Mouse (Mus musculus) Patski (cell line): Measurements from ENCODE around the gene Cpa5. TPM values are rescaled to one million over a fixed set of nuclear protein-coding genes. Genes with fewer than 3 reads are reported as not detected.

Experiments
- ATAC-seq: fragments of 100-300 bp; one replicate; pipeline ENCODE4 v1.8.0; 2021
- CTCF ChIA-PET: fragments of 350-600 bp; sonication (Branson Sonifier 250); formaldehyde crosslinking; loops from one replicate; lab custom pipeline; 2022; ENCODE audit warnings: inconsistent platforms; lab: Charles Lee
- POLR2A ChIA-PET: fragments of 350-600 bp; sonication (Branson Sonifier 250); formaldehyde crosslinking; loops from one replicate; lab custom pipeline; 2022; ENCODE audit warnings: antibody characterized with exemption, inconsistent platforms; lab: Charles Lee
- DNase-seq: peaks from one replicate; pipeline ENCODE4 v3.0.0-alpha.2; 2011; ENCODE audit warnings: low read depth, low spot score
- H3K27me3 ChIP-seq: fragments of 371-371 bp; one replicate; pipeline ENCODE4 v1.5.1; 2021
- CTCF ChIP-seq: fragments of 100-300 bp; IDR thresholded peaks from one replicate; pipeline ENCODE4 v1.5.1; 2021
- in situ Hi-C: fragments of 300-500 bp; cut with MboI; formaldehyde crosslinking; loops from 3 replicates; pipeline ENCODE4 v1.11.1; 2018; ENCODE audit warnings: low pct_unique_long_range_greater_than_20kb, mixed read lengths
- polyA plus RNA-seq: library from polyadenylated mRNA; unstranded; gene quantifications from one replicate; pipeline ENCODE4 v1.2.3, GENCODE M21; 2021

Gene Cpa5
- polyA plus RNA-seq, 1 experiment from 2014 or later, result 0.09 TPM

- in situ Hi-C loops, result no loop called here
- no peak for DNase-seq
- no peak for TF ChIP-seq CTCF
- POLR2A ChIA-PET, result no interaction called here
- CTCF ChIA-PET, result no interaction called here
- no peaks in the 10 kb centered on the region for H3K27me3 ChIP-seq
- ATAC-seq, result no peak
Observed at GRCm38 (mm10) chr6:30664776-30665175, 54.0 kb downstream of the Cpa5 start.

GRCm38 (mm10) chr6:30665296-30665695 lies 54.5 kb downstream of the Cpa5 start:
- in situ Hi-C loops, result no loop called here
- CTCF ChIA-PET, result no interaction called here
- H3K27me3 ChIP-seq, result no peaks in the 10 kb centered on the region
- POLR2A ChIA-PET, result no interaction called here
- ATAC-seq (no peak), DNase-seq (no peak)
- no peak for TF ChIP-seq CTCF

DNA sequence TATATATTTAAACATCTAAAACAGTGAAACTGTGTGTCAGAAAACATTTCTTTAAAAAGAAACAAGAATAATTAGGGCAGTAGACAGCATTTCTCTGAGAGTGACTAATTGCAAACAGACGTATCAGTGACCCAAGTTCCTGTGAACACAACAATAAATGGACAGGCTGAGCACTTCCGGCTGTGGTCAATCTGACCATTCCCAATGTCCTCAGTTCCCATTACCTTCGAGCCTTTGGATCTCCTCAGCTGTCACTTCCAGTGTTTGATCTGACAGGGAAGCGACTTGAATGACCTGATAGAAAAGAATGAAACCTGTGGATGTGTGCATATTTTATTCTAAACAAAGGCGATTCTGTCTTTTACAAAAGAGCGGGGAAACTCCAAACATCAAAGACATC lies 55.2 kb downstream of the Cpa5 start:
- CTCF ChIA-PET, result no interaction called here

DNA sequence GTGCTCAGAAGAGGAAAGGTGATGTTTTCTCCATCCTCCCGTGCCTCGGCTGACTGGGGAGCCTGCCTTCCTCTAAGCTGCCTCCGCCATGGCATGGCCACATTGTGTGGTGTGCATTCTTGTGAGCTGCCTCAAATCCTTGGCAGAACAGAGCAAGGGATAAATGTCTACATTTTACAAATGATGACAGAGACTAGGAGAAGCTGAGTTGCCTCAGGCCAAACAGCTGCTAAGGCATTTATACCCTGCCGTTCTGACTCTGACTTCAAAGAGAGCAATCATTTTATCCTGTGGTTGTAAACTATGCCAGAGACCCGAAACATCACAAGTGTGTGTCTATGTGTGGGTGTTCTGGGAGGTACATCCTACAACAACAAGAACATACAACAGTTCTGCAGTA lies 56.8 kb downstream of the Cpa5 start:
- in situ Hi-C loops, result no loop called here
- no peak for DNase-seq
- POLR2A ChIA-PET, result interaction anchor here (0.6 kb wide), 1 partner anchor 39 kb away, joined by 3 read pairs; no protein-coding TSS in a partner anchor
- no peak for ATAC-seq
- TF ChIP-seq CTCF, result no peak
- no peaks in the 10 kb centered on the region for H3K27me3 ChIP-seq
- CTCF ChIA-PET, result no interaction called here

More for the DNA sequence above, 55.2 kb downstream of the Cpa5 start:
- in situ Hi-C loops, result no loop called here
- TF ChIP-seq CTCF, result no peak
- DNase-seq (no peak), ATAC-seq (no peak)
- POLR2A ChIA-PET, result no interaction called here
- H3K27me3 ChIP-seq, result no peaks in the 10 kb centered on the region

GRCm38 (mm10) chr6:30671696-30672095 lies 60.9 kb downstream of the Cpa5 start:
- CTCF ChIA-PET, result no interaction called here
- POLR2A ChIA-PET, result no interaction called here
- ATAC-seq (no peak), DNase-seq (no peak)
- H3K27me3 ChIP-seq, result no peaks in the 10 kb centered on the region
- in situ Hi-C loops, result no loop called here
- TF ChIP-seq CTCF, result no peak

DNA sequence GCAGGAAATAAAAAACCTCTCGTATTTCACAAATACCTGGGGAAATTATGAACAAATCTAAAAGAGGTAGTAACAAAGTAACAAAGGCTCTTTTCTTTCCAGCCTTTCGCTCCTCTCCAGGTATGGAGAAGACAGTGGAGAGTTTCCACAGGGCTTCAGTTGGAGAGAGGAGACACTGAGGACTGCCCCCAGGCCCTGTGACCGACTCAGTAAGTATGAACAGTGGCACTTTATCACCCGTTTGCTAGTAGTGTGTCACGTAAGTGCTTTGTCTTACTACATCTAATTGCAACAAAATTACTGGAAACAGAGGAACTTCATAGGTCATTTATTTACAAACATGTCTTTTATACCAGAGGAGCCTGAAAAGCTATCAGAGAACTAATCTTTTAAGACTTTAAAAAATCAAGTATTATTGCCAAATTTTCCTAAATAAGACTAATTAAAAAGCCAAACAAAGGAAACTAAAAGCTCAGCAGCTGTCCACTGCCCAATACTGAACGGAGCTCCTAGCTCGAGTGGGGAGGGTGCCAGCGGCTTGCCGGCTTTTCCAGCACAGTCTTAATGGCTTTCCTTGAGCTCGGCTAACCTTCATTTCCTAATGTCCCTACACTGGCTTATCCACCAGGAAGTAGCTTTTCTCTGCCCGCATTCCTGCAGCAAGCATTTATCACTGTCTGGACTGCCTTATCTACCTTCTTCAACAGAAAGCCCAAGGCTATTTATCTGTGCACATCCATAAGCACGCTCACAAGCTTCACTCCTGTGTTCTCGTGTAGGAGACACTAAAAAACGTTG lies 63.2 kb downstream of the Cpa5 start:
- CTCF ChIA-PET, result interaction anchor here (0.9 to 1.5 kb wide), 4 partner anchors 9 to 164 kb away, joined by 3 read pairs; no protein-coding TSS in a partner anchor
- no peak for TF ChIP-seq CTCF
- no peak for ATAC-seq
- POLR2A ChIA-PET, result no interaction called here
- in situ Hi-C loops, result no loop called here
- DNase-seq, result no peak
- H3K27me3 ChIP-seq, result no peaks in the 10 kb centered on the region

DNA sequence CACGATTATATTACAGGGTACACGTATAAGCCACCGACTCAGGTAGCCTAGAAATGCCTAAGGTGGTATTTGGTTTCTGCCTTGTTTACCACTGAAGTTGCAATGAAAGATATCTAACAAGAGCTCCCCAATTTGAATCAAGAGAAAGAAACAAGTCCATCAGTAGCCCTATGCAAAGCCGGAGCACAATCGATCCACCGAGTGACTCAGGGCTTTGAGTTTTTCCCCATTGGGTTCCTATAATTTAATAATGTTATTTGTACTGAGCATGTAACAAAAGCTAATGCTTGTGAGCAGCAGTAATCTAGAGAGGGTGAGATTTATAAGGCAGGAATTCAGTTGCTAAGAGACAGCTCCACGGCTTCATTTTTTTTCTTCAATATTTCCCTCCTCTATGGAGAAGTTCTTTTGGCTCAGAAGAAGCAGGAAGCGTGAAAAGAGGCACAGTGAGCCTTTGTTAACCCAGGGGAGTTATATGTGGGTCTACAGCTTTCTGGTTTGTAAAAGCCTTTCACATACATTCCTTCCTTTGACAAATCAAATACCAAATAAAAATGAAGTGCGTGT lies 64.0 kb downstream of the Cpa5 start:
- DNase-seq (no peak), ATAC-seq (no peak)
- in situ Hi-C loops, result no loop called here
- ChIA-PET CTCF (interaction anchor here (0.9 to 1.5 kb wide), 5 partner anchors 8 to 164 kb away, joined by 3 read pairs; no protein-coding TSS in a partner anchor), POLR2A (no interaction called here)
- H3K27me3 ChIP-seq, result no peaks in the 10 kb centered on the region
- TF ChIP-seq CTCF, result no peak

GRCm38 (mm10) chr6:30675281-30675771 lies 64.5 kb downstream of the Cpa5 start:
- DNase-seq (no peak), ATAC-seq (no peak)
- no peak for TF ChIP-seq CTCF
- H3K27me3 ChIP-seq, result no peaks in the 10 kb centered on the region
- CTCF ChIA-PET, result interaction anchor here (1.1 to 1.4 kb wide), 3 partner anchors 24 to 165 kb away, joined by 3 read pairs; no protein-coding TSS in a partner anchor
- in situ Hi-C loops, result no loop called here
- POLR2A ChIA-PET, result no interaction called here

- H3K27me3 ChIP-seq, result no peaks in the 10 kb centered on the region
- in situ Hi-C loops, result no loop called here
- no peak for TF ChIP-seq CTCF
- CTCF ChIA-PET, result no interaction called here
- DNase-seq (no peak), ATAC-seq (no peak)
- POLR2A ChIA-PET, result no interaction called here
Observed at GRCm38 (mm10) chr6:30676506-30676905, 65.7 kb downstream of the Cpa5 start.

- DNase-seq, result no peak
- ChIA-PET POLR2A (no interaction called here), CTCF (interaction anchor here (1.1 kb wide), 1 partner anchor 11 kb away, joined by 3 read pairs; no protein-coding TSS in a partner anchor)
- H3K27me3 ChIP-seq, result no peaks in the 10 kb centered on the region
- in situ Hi-C loops, result no loop called here
- TF ChIP-seq CTCF, result no peak
- no peak for ATAC-seq
Observed at GRCm38 (mm10) chr6:30677591-30677990, 66.8 kb downstream of the Cpa5 start.

GRCm38 (mm10) chr6:30678482-30678881 lies 67.7 kb downstream of the Cpa5 start:
- TF ChIP-seq CTCF, result no peak
- in situ Hi-C loops, result no loop called here
- DNase-seq, result no peak
- CTCF ChIA-PET, result interaction anchor here (1.1 kb wide), 1 partner anchor 10 kb away, joined by 3 read pairs; no protein-coding TSS in a partner anchor
- POLR2A ChIA-PET, result no interaction called here
- H3K27me3 ChIP-seq, result no peaks in the 10 kb centered on the region
- no peak for ATAC-seq
